Mouse (Mus musculus) erythroblast, embryonic 14.5 days (primary cell): ENCODE results near the gene Myo5a.

Experiments
- GATA1 ChIP-seq: IDR thresholded peaks from 2 replicates; pipeline ENCODE4 v1.6.1; 2012; ENCODE audit warnings: low read length, inconsistent platforms, mixed read lengths
- TAL1 ChIP-seq: IDR thresholded peaks from 3 replicates; pipeline ENCODE4 v1.6.1; 2012; ENCODE audit warnings: low read length, inconsistent platforms, mixed read lengths

- TF ChIP-seq GATA1 (no peak), TAL1 (no peak)
Measured at GRCm38 (mm10) chr9:75255820-75256545, 185.2 kb downstream of the Myo5a start.
